28 mouse cellular contexts compared by ENCODE assay signal in the genomic region with DNA sequence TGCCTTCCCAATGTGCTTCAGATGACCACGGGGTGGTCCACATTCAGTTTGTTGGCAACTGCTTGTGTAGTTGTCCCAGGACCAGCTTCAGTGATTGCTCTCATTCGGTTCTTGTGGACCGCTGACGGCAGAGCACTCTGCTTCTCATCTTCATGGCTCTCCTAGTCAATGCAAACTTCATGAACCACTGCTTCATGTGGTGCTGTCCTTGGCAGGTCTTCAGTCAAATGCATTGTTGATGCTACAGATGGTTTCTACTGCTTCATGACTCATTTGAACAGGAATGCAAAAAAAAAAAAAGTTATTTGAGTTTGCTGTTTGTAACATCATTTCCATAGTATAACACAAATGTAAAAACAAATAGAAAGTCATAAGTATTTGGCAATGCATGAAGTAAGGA.
DNase-seq lines count a peak whose midpoint lies in the region; ATAC-seq and TF ChIP-seq lines count a peak whose summit lies in the region.
"Had no signal": no experiment of that assay in that cellular context is flagged by ENCODE, and none has a peak within 500 bp of the region (broad histone marks: within the 10 kb centered on the region; RNA-seq: fewer than 3 reads in every experiment).

No protein-coding gene starts in this region.

- TF ChIP-seq POLR2A in lung, adult 2 months (IDR thresholded peaks at IDR 0.05; ENCODE audit: borderline replicate concordance, extremely low read depth, low read depth, low read length), result no peak

- H3K27me3 ChIP-seq in embryonic facial prominence, embryonic 15.5 days, result no peaks in the 10 kb centered on the region
- no peaks in the 10 kb centered on the region for H3K27me3 ChIP-seq in embryonic facial prominence, embryonic 10.5 days (replicated peaks; ENCODE audit: low read depth, poor library complexity, severe bottlenecking)
- no peaks in the 10 kb centered on the region for H3K27me3 ChIP-seq in lung, embryonic 14.5 days (ENCODE audit: insufficient read depth, low read length)
- no peaks in the 10 kb centered on the region for H3K27me3 ChIP-seq in lung, embryonic 16.5 days (ENCODE audit: control insufficient read depth, insufficient read depth, low read depth, low read length)
- H3K27me3 ChIP-seq: CH12.LX; embryonic facial prominence, embryonic 12.5 days; forebrain, embryonic 12.5 days had no signal

- 73% methylated on average over 4 of the region's 4 CpGs for WGBS in embryonic facial prominence, embryonic 15.5 days
- 91% methylated on average over 4 of the region's 4 CpGs for WGBS in embryonic facial prominence, embryonic 10.5 days
- 91% methylated on average over 4 of the region's 4 CpGs for WGBS in lung, embryonic 14.5 days
- WGBS in lung, embryonic 16.5 days, result 78% methylated on average over 4 of the region's 4 CpGs
- WGBS in lung, adult 2 months, result 85% methylated on average over 4 of the region's 4 CpGs

- H3K9me3 ChIP-seq in embryonic facial prominence, embryonic 15.5 days (replicated peaks), result no peaks in the 10 kb centered on the region
- H3K9me3 ChIP-seq in embryonic facial prominence, embryonic 10.5 days, result no peaks in the 10 kb centered on the region
- H3K9me3 ChIP-seq in lung, embryonic 14.5 days (ENCODE audit: low read depth, low read length), result no peaks in the 10 kb centered on the region
- no peaks in the 10 kb centered on the region for H3K9me3 ChIP-seq in lung, embryonic 16.5 days (ENCODE audit: control insufficient read depth, low read length)
- H3K9me3 ChIP-seq: embryonic facial prominence, embryonic 12.5 days; forebrain, embryonic 10.5 days; forebrain, embryonic 12.5 days had no signal

- no peak overlapping the region for H3K9ac ChIP-seq in embryonic facial prominence, embryonic 15.5 days
- H3K9ac ChIP-seq in lung, embryonic 14.5 days, result no peak overlapping the region
- H3K9ac ChIP-seq in lung, embryonic 16.5 days (ENCODE audit: low read length), result no peak overlapping the region
- H3K9ac ChIP-seq: embryonic facial prominence, embryonic 12.5 days; forebrain, embryonic 12.5 days had no signal

- no peak for TF ChIP-seq CTCF in lung, embryonic 14.5 days (IDR thresholded peaks at IDR 0.05; ENCODE audit: low read depth)
- TF ChIP-seq CTCF in lung, adult 2 months (IDR thresholded peaks at IDR 0.05; ENCODE audit: insufficient read depth, low read length), result no peak

- no peaks in the 10 kb centered on the region for H3K4me1 ChIP-seq in embryonic facial prominence, embryonic 15.5 days
- peaks cover 12% of the 10 kb centered on the region for H3K4me1 ChIP-seq in embryonic facial prominence, embryonic 10.5 days
- H3K4me1 ChIP-seq in lung, embryonic 14.5 days (ENCODE audit: insufficient read depth), result no peaks in the 10 kb centered on the region
- 0 out of 2 replicates have a peak, but pooled peaks cover 3% of the 10 kb centered on the region for H3K4me1 ChIP-seq in lung, embryonic 16.5 days (replicated peaks; ENCODE audit: control insufficient read depth, insufficient read depth, low read length)
- H3K4me1 ChIP-seq in lung, adult 2 months (ENCODE audit: control insufficient read depth, insufficient read depth, low read length), result no peaks in the 10 kb centered on the region
- H3K4me1 ChIP-seq: embryonic facial prominence, embryonic 12.5 days had no signal

- H3K4me2 ChIP-seq in embryonic facial prominence, embryonic 15.5 days (replicated peaks), result no peak overlapping the region
- no peak overlapping the region for H3K4me2 ChIP-seq in lung, embryonic 14.5 days
- H3K4me2 ChIP-seq in lung, embryonic 16.5 days (ENCODE audit: low read depth, low read length), result no peak overlapping the region
- H3K4me2 ChIP-seq: embryonic facial prominence, embryonic 12.5 days; forebrain, embryonic 12.5 days had no signal

- DNase-seq in embryonic facial prominence, embryonic 10.5 days (ENCODE audit: low spot score), result no peak
- peak; percentile 29 for DNase-seq in lung, embryonic 14.5 days
- no peak for DNase-seq in lung, postnatal 14 days
- no peak for DNase-seq in lung, adult 2 months
- DNase-seq in lung, postnatal 10 days, result peak; percentile 21
- no peak for DNase-seq in lung, adult 18-20 months
- DNase-seq: adrenal gland, adult 2 months; adrenal gland, postnatal 10 days; adrenal gland, postnatal 25 days; B cell, adult 2 months; cerebellum, adult 11 months; cerebellum, adult 18-20 months; cerebellum, adult 8-10 months; cerebellum, adult 9-11 months; cerebellum, postnatal 14 days; cerebellum, postnatal 36 days; embryo, embryonic 11 days had no signal

- H3K27ac ChIP-seq in embryonic facial prominence, embryonic 15.5 days (replicated peaks), result no peak overlapping the region
- no peak overlapping the region for H3K27ac ChIP-seq in embryonic facial prominence, embryonic 10.5 days (replicated peaks)
- no peak overlapping the region for H3K27ac ChIP-seq in lung, embryonic 14.5 days (ENCODE audit: low read depth)
- H3K27ac ChIP-seq in lung, embryonic 16.5 days (ENCODE audit: low read length), result no peak overlapping the region
- H3K27ac ChIP-seq: embryonic facial prominence, embryonic 12.5 days; forebrain, embryonic 10.5 days; forebrain, embryonic 12.5 days had no signal

- no peaks in the 10 kb centered on the region for H3K36me3 ChIP-seq in embryonic facial prominence, embryonic 15.5 days
- no peaks in the 10 kb centered on the region; the same call in 1 of the 2 replicates for H3K36me3 ChIP-seq in embryonic facial prominence, embryonic 10.5 days (replicated peaks)
- H3K36me3 ChIP-seq in lung, embryonic 14.5 days (ENCODE audit: insufficient read depth), result no peaks in the 10 kb centered on the region
- H3K36me3 ChIP-seq in lung, embryonic 16.5 days (ENCODE audit: control insufficient read depth, insufficient read depth, low read length), result no peaks in the 10 kb centered on the region
- H3K36me3 ChIP-seq: embryonic facial prominence, embryonic 12.5 days; forebrain, embryonic 10.5 days; forebrain, embryonic 12.5 days; G1E had no signal

- no peak overlapping the region for H3K4me3 ChIP-seq in embryonic facial prominence, embryonic 15.5 days (replicated peaks)
- H3K4me3 ChIP-seq in embryonic facial prominence, embryonic 10.5 days, result no peak overlapping the region
- H3K4me3 ChIP-seq in lung, embryonic 14.5 days (ENCODE audit: low read depth, low read length), result no peak overlapping the region
- H3K4me3 ChIP-seq in lung, embryonic 16.5 days (ENCODE audit: low read length), result no peak overlapping the region
- no peak overlapping the region for H3K4me3 ChIP-seq in lung, adult 2 months (replicated peaks; ENCODE audit: extremely low read depth, low read depth, low read length)
- H3K4me3 ChIP-seq: embryonic facial prominence, embryonic 12.5 days; erythroblast, embryonic 14.5 days; forebrain, embryonic 10.5 days; forebrain, embryonic 12.5 days had no signal

- ATAC-seq in embryonic facial prominence, embryonic 15.5 days (ENCODE audit: insufficient number of reproducible peaks, low FRiP score, low TSS enrichment, low read depth), result peak; percentile 39; the same call in 1 of the 2 replicates
- ATAC-seq in lung, embryonic 14.5 days (ENCODE audit: insufficient read depth), result no peak
- ATAC-seq in lung, embryonic 16.5 days (ENCODE audit: low read depth), result peak; percentile 71; the same call in 1 of the 2 replicates
- ATAC-seq: CD4-positive, CD25-positive, alpha-beta regulatory T cell, adult 4 months; forebrain, embryonic 14.5 days; forebrain, embryonic 16.5 days had no signal

Comparison
In these comparisons a context has a peak if more than half of its experiments do, and no peak if none do; other contexts are left out.
1. DNase-seq: peak in lung, embryonic 14.5 days (single experiment) and lung, postnatal 10 days (single experiment); none in embryonic facial prominence, embryonic 10.5 days (single experiment), lung, postnatal 14 days (single experiment), lung, adult 2 months (single experiment) and lung, adult 18-20 months (0 of 2).